Mouse (Mus musculus) left cerebral cortex, adult 2 months (tissue): Measurements from ENCODE around the gene Rspry1. TPM values are rescaled to one million over a fixed set of nuclear protein-coding genes. Genes with fewer than 3 reads are reported as not detected.
A peak's percentile ranks its signal among the peaks of the same experiment; 100 is the strongest.

Source experiments
- DNase-seq, 2 experiments: peaks; one replicate each; pipeline ENCODE4 v3.0.0; 2021 to 2022; ENCODE audit warnings: low spot score in 2 of 2, mixed read lengths in 1 of 2; ENCODE audit errors: extremely low spot score in 1 of 2
- H3K27ac ChIP-seq: fragments of 200-600 bp; 2 replicates; pipeline ENCODE4 v1.8.1; 2022
- H3K4me3 ChIP-seq: fragments of 200-600 bp; 2 replicates; pipeline ENCODE4 v1.8.1; 2022
- CTCF ChIP-seq: fragments of 200-600 bp; IDR thresholded peaks from 2 replicates; pipeline ENCODE4 v1.8.1; 2022; ENCODE audit warnings: antibody characterized with exemption, mild to moderate bottlenecking, moderate library complexity
- intact Hi-C: fragments of 180-260 bp; cut with DNase I; formaldehyde crosslinking; loops from one replicate; pipeline ENCODE4 v1.15.1; 2025
- total RNA-seq, 2 experiments: library from RNA; stranded (reverse); gene quantifications; 2 replicates each; pipeline ENCODE4 v1.2.3; 2021

The Rspry1 gene
- total RNA-seq, 2 experiments from 2014 or later = 28.1 to 32.9 TPM

- Histone ChIP-seq H3K4me3 (no peak overlapping the region), H3K27ac (no peak overlapping the region)
- TF ChIP-seq CTCF = no peak
- intact Hi-C loops = no loop called here
- DNase-seq = no peak
Measured at GRCm38 (mm10) chr8:94664722-94665121, 63.0 kb downstream of the Rspry1 start.

- peak; percentile 91 to 94 for DNase-seq
- TF ChIP-seq CTCF = no peak
- intact Hi-C loops = loop anchor here (1.0 kb wide), 1 partner anchor 37 kb away; no protein-coding TSS in a partner anchor
- H3K4me3 ChIP-seq = peak within 1 kb of the TSS; percentile 98
- peak within 1 kb of the TSS; percentile 98 for H3K27ac ChIP-seq
Measured at GRCm38 (mm10) chr8:94666456-94667308, 64.9 kb downstream of the Rspry1 start, which contains the start of gene Arl2bp. TSS of gene Arl2bp (plus strand) at chr8:94666600.

- intact Hi-C loops = no loop called here
- TF ChIP-seq CTCF = no peak
- no peak overlapping the region for H3K4me3 ChIP-seq
- H3K27ac ChIP-seq = peak overlapping the region; percentile 55; the same call in 1 of the 2 replicates
- no peak for DNase-seq
Measured at GRCm38 (mm10) chr8:94674384-94674783, 72.6 kb downstream of the Rspry1 start.

- DNase-seq = no peak
- Histone ChIP-seq H3K4me3 (no peak overlapping the region), H3K27ac (peak overlapping the region; percentile 17; the same call in 1 of the 2 replicates)
- no peak for TF ChIP-seq CTCF
- intact Hi-C loops = no loop called here
Measured at GRCm38 (mm10) chr8:94675923-94676322, 74.2 kb downstream of the Rspry1 start.

GRCm38 (mm10) chr8:94678582-94678981, 76.8 kb downstream of the Rspry1 start:
- H3K4me3 ChIP-seq = no peak overlapping the region
- DNase-seq = no peak
- intact Hi-C loops = no loop called here
- H3K27ac ChIP-seq = peak overlapping the region; percentile 83
- no peak for TF ChIP-seq CTCF

- H3K27ac ChIP-seq = no peak overlapping the region; the same call in 1 of the 2 replicates
- TF ChIP-seq CTCF = peak; percentile 17
- intact Hi-C loops = no loop called here
- DNase-seq = no peak
- H3K4me3 ChIP-seq = no peak overlapping the region
Measured at GRCm38 (mm10) chr8:94680414-94680813, 78.7 kb downstream of the Rspry1 start.

- DNase-seq = no peak
- no peak for TF ChIP-seq CTCF
- no peak overlapping the region for H3K4me3 ChIP-seq
- intact Hi-C loops = no loop called here
- H3K27ac ChIP-seq = peak overlapping the region; percentile 75
Measured at GRCm38 (mm10) chr8:94682732-94683524, 81.2 kb downstream of the Rspry1 start.

- peak overlapping the region; percentile 75; the same call in 1 of the 2 replicates for H3K27ac ChIP-seq
- DNase-seq = no peak
- H3K4me3 ChIP-seq = no peak overlapping the region
- intact Hi-C loops = no loop called here
- no peak for TF ChIP-seq CTCF
Measured at GRCm38 (mm10) chr8:94684287-94684686, 82.5 kb downstream of the Rspry1 start.

- peak overlapping the region; percentile 53; the same call in 1 of the 2 replicates for H3K27ac ChIP-seq
- intact Hi-C loops = no loop called here
- H3K4me3 ChIP-seq = no peak overlapping the region
- no peak for TF ChIP-seq CTCF
- DNase-seq = no peak
Measured at GRCm38 (mm10) chr8:94685953-94686352, 84.2 kb downstream of the Rspry1 start.

GRCm38 (mm10) chr8:94694701-94695100, 93.0 kb downstream of the Rspry1 start:
- no peak for DNase-seq

GRCm38 (mm10) chr8:94695341-94695993, 93.7 kb downstream of the Rspry1 start:
- H3K27ac ChIP-seq = peak overlapping the region; percentile 36
- peak overlapping the region; percentile 54 for H3K4me3 ChIP-seq
- TF ChIP-seq CTCF = no peak
- DNase-seq = no peak
- intact Hi-C loops = loop anchor here (2.0 to 10.0 kb wide), 2 partner anchors 27 to 361 kb away; no protein-coding TSS in a partner anchor

More at GRCm38 (mm10) chr8:94694701-94695100, 93.0 kb downstream of the Rspry1 start:
- Histone ChIP-seq H3K4me3 (peak overlapping the region; percentile 54), H3K27ac (peak overlapping the region; percentile 58)
- TF ChIP-seq CTCF = no peak
- intact Hi-C loops = loop anchor here (2.0 to 10.0 kb wide), 2 partner anchors 26 to 360 kb away; no protein-coding TSS in a partner anchor
